Mouse (Mus musculus) cortical plate, adult 2 months (tissue): Measurements from ENCODE around the gene Glp1r.

Source experiments
- CTCF ChIP-seq: fragments of 200-500 bp; IDR thresholded peaks from 2 replicates; pipeline ENCODE4 v1.5.1; 2011; ENCODE audit warnings: mild to moderate bottlenecking, control low read depth, low read length; ENCODE audit not compliant: insufficient read depth; ENCODE audit errors: extremely low read depth
- POLR2A ChIP-seq: fragments of 200-500 bp; IDR thresholded peaks from 2 replicates; pipeline ENCODE4 v1.6.1; 2011; ENCODE audit warnings: mild to moderate bottlenecking, low read length, control low read depth; ENCODE audit not compliant: insufficient read depth; ENCODE audit errors: extremely low read depth

GRCm38 (mm10) chr17:30911732-30912088 lies 10.1 kb downstream of the Glp1r start:
- no peak for TF ChIP-seq CTCF
- no peak for TF ChIP-seq POLR2A
